Mouse (Mus musculus) ovary, adult 2 months (tissue): ENCODE data around the gene Gmds. TPM values are rescaled to one million over a fixed set of nuclear protein-coding genes. Genes with fewer than 3 reads are reported as not detected.

Experiments
- polyA plus RNA-seq: library from polyadenylated mRNA; depleted of rRNA; stranded (reverse); fragments of >200 nt; gene quantifications from 2 replicates; pipeline ENCODE4 v1.2.3, GENCODE M21; 2012; rRNA removed

Gmds gene
- 42.4 and 74.9 TPM in 2 replicates for polyA plus RNA-seq

DNA sequence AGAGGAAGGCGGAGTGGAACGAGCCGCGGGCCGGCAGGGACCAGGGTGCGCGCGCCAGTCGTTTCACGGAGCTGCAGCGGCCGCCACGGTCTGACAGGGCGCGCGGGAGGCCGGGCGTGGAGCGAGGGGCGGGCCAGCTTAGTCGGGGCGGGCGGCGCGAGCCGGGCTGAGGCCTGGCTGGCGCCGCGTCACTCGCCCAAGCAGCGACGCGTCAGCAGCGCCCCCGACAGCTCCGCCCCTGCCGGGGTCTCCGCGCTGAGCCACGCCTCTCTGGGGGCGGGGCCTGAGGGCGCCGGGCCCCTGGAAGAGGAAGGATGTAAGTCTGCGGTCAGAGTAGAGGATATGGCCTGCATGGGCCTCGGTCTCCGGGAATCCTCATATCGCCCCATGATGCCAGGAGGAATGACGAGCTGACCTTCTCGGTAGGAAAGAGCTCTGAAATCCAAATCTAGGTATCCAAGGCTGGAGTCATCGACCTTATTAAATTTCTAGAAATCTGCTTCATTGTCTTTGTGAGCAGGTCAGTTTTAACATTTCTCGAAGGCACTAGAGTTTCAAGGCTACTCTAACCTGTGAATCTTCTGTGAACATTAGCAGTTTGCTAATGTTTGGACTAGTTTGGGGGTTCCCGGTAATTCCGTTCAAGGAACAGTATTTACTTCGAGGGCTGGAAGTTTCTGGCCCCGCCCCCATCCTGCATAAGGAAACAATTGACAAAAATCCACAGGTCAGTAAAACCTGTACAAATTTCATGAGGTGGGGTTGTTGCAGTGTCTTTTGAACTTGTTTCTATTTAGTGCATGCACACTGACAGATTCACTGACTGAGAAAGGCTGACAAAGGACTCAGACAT lies at the start of gene Gmds:
TSS of gene Gmds (minus strand) at position 228 of the 853 bp plus-strand sequence.

GRCm38 (mm10) chr13:31806428-31806832 lies 532.1 kb downstream of the Gmds start, which contains the start of gene Foxc1:
Gene Foxc1, plus strand, starts transcription at chr13:31806633.

